Mouse (Mus musculus) kidney, adult 2 months (tissue): ENCODE results near the gene Efcab3. TPM values are rescaled to one million over a fixed set of nuclear protein-coding genes. Genes with fewer than 3 reads are reported as not detected.
"Not testable (repeated sequence)": the region's sequence is repeated elsewhere in the genome, so short reads cannot be mapped to it uniquely, and the experiment has no call there.

ENCODE experiments used
- DNase-seq: peaks from one replicate; pipeline ENCODE4 v3.0.0; 2021
- H3K27ac ChIP-seq: fragments of 200-500 bp; 2 replicates; pipeline ENCODE4 v1.5.1; 2012; ENCODE audit warnings: low read depth, low read length, control low read depth, inconsistent platforms; ENCODE audit not compliant: insufficient read depth
- H3K27me3 ChIP-seq: fragments of 200-500 bp; replicated peaks from 2 replicates; pipeline ENCODE4 v1.6.1; 2012; ENCODE audit warnings: mild to moderate bottlenecking, moderate library complexity, low read length, inconsistent platforms; ENCODE audit not compliant: control insufficient read depth, insufficient read depth
- H3K36me3 ChIP-seq: fragments of 200-500 bp; 2 replicates; pipeline ENCODE4 v1.6.1; 2012; ENCODE audit warnings: mild to moderate bottlenecking, moderate library complexity, low read length, inconsistent platforms; ENCODE audit not compliant: control insufficient read depth, insufficient read depth
- H3K4me1 ChIP-seq: fragments of 200-500 bp; 2 replicates; pipeline ENCODE4 v1.6.1; 2011; ENCODE audit warnings: low read length; ENCODE audit not compliant: control insufficient read depth, insufficient read depth
- H3K4me3 ChIP-seq: fragments of 200-500 bp; 2 replicates; pipeline ENCODE4 v1.5.1; 2011; ENCODE audit warnings: mild to moderate bottlenecking, low read depth, low read length, control low read depth; ENCODE audit not compliant: insufficient read depth
- CTCF ChIP-seq: fragments of 200-500 bp; conservative IDR thresholded peaks from 2 replicates; pipeline ENCODE4 v1.5.1; 2011; ENCODE audit warnings: low read depth, mild to moderate bottlenecking, control low read depth, low read length, moderate library complexity, mixed read lengths; ENCODE audit not compliant: insufficient read depth, insufficient read length
- POLR2A ChIP-seq: fragments of 200-500 bp; IDR thresholded peaks from one replicate; pipeline ENCODE4 v1.6.1; 2011; ENCODE audit warnings: low read depth, low read length, control low read depth
- WGBS: fragments of 180-500 bp; shearing (Covaris S2); methylation state at CpG from one replicate; pipeline ENCODE4 v1.1.7; 2018; 5-methylcytosine and 5-hydroxymethylcytosine counted together
- polyA plus RNA-seq: library from polyadenylated mRNA; depleted of rRNA; stranded (reverse); fragments of >200 nt; gene quantifications from 2 replicates; pipeline ENCODE4 v1.2.3, GENCODE M21; 2012

Efcab3 gene
- polyA plus RNA-seq, 1 experiment: not detected

- H3K27ac ChIP-seq: no peak overlapping the region
- TF ChIP-seq CTCF (no peak), POLR2A (no peak)
- no peaks in the 10 kb centered on the region for H3K4me1 ChIP-seq
- no peaks in the 10 kb centered on the region for H3K36me3 ChIP-seq
- H3K27me3 ChIP-seq: no peaks in the 10 kb centered on the region
- no peak overlapping the region for H3K4me3 ChIP-seq
- DNase-seq: no peak
- WGBS: 87% methylated on average over 7 of the region's 7 CpGs
Observed at GRCm38 (mm10) chr11:105117814-105118213, 54.4 kb downstream of the Efcab3 start.

DNA sequence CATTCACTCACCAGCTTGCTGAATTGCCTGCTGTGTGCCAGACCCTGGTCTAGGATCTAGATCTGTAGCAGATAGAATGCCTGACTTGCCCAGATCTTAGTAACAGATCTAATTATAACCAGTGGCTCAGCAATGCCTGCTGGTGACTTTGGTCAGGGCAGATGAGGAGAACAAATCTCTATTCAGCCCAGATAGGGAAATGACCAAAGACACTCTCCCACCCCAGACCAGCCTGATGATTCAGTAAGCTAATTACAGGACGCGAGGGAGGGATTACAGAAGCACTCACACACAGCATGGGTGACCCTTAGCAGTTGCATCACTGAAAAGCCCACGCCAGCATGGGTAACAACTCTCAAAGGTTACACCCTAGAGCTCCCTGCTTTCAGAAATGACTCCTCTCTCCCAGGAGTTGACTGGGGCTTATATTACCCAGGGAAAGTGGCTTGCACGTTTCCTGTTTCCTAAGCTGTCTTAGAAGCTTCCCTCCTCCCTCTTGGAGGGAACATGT, 57.2 kb downstream of the Efcab3 start:
- H3K27me3 ChIP-seq: no peaks in the 10 kb centered on the region
- DNase-seq: no peak
- H3K27ac ChIP-seq: no peak overlapping the region
- 34% methylated on average over 4 of the region's 4 CpGs for WGBS
- H3K36me3 ChIP-seq: no peaks in the 10 kb centered on the region
- no peak for TF ChIP-seq CTCF
- no peak for TF ChIP-seq POLR2A
- no peak overlapping the region for H3K4me3 ChIP-seq
- H3K4me1 ChIP-seq: no peaks in the 10 kb centered on the region; the same call in 1 of the 2 replicates

- not testable (repeated sequence) for H3K4me3 ChIP-seq, H3K36me3 ChIP-seq, H3K27ac ChIP-seq, H3K4me1 ChIP-seq, DNase-seq, H3K27me3 ChIP-seq
- 83% methylated on average over 5 of the region's 5 CpGs for WGBS
Observed at GRCm38 (mm10) chr11:105121792-105122191, 58.4 kb downstream of the Efcab3 start.

DNA sequence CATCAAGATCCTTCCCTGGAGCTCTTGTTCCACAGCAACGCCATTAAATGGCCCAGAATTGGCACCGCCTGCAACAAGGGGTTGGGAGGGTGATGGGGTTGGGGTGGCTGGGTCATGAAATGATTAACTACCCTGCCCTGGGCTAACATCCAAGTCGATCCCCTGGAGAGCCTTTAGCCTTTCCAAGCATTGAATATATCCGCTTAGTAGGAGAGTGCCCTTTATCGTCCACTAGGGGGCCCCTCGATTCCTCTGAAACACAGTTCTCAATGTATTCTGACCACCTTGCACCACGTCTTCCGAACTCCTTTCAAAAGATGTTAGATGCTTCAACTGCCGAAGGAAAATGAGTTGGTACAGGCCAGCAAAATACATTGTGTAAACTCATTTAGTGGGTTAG, 60.6 kb downstream of the Efcab3 start:
- Histone ChIP-seq H3K4me1 (peaks cover 4% of the 10 kb centered on the region; the same call in 1 of the 2 replicates), H3K27me3 (no peaks in the 10 kb centered on the region), H3K27ac (no peak overlapping the region), H3K4me3 (no peak overlapping the region), H3K36me3 (no peaks in the 10 kb centered on the region)
- peak; percentile 59 for TF ChIP-seq CTCF
- TF ChIP-seq POLR2A: no peak
- 1% methylated on average over 9 of the region's 9 CpGs for WGBS
- DNase-seq: peak; percentile 90

GRCm38 (mm10) chr11:105125735-105126519, 62.5 kb downstream of the Efcab3 start, which contains the start of gene Mettl2:
Mettl2 (plus strand) TSS chr11:105126425.
- 2% methylated on average over 38 of the region's 38 CpGs for whole genome bisulfite sequencing
- peak; percentile 34 for TF ChIP-seq POLR2A
- peak; percentile 72 for TF ChIP-seq CTCF
- H3K27ac ChIP-seq: peak within 1 kb of the TSS; percentile 52; the same call in 1 of the 2 replicates
- peaks cover 4% of the 10 kb centered on the region; the same call in 1 of the 2 replicates for H3K4me1 ChIP-seq
- H3K36me3 ChIP-seq: no peaks in the 10 kb centered on the region
- H3K4me3 ChIP-seq: peak within 1 kb of the TSS; percentile 91
- no peaks in the 10 kb centered on the region for H3K27me3 ChIP-seq
- DNase-seq: peak; percentile 88

- Histone ChIP-seq H3K27ac (no peak overlapping the region), H3K4me3 (peak overlapping the region; percentile 91), H3K36me3 (no peaks in the 10 kb centered on the region), H3K4me1 (peaks cover 4% of the 10 kb centered on the region; the same call in 1 of the 2 replicates), H3K27me3 (no peaks in the 10 kb centered on the region)
- no peak for DNase-seq
- no peak for TF ChIP-seq POLR2A
- no peak for TF ChIP-seq CTCF
- under 1% methylated on average over 49 of the region's 49 CpGs for WGBS
Observed at GRCm38 (mm10) chr11:105126520-105127029, 63.2 kb downstream of the Efcab3 start.

GRCm38 (mm10) chr11:105135692-105136091, 72.3 kb downstream of the Efcab3 start:
- no peaks in the 10 kb centered on the region for H3K27me3 ChIP-seq
- DNase-seq: no peak
- no peaks in the 10 kb centered on the region for H3K4me1 ChIP-seq
- TF ChIP-seq CTCF (no peak), POLR2A (no peak)
- no peak overlapping the region for H3K4me3 ChIP-seq
- H3K27ac ChIP-seq: no peak overlapping the region
- 95% methylated on average over 7 of the region's 7 CpGs for WGBS
- H3K36me3 ChIP-seq: peaks cover 2% of the 10 kb centered on the region; the same call in 1 of the 2 replicates

GRCm38 (mm10) chr11:105137255-105137654, 73.9 kb downstream of the Efcab3 start:
- not testable (repeated sequence) for H3K4me3 ChIP-seq, H3K27ac ChIP-seq, DNase-seq, H3K4me1 ChIP-seq, H3K27me3 ChIP-seq, H3K36me3 ChIP-seq
- 93% methylated on average over 2 of the region's 2 CpGs for WGBS

DNA sequence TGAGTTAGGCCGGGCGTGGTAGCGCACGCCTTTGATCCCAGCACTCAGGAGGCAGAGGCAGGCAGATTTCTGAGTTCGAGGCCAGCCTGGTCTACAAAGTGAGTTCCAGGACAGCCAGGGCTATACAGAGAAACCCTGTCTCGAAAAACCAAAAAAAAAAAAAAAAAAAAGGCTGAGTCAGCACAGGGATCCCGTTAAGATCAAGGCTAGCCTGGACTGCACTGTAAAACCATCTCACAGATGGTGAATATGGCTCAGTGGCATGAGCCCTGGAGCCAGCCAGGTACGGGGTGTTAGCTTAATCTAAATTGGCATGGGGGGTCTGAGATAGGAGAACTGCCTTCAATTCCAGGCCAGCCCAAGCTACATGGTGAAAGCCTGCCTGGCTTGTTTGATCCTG, 77.1 kb downstream of the Efcab3 start:
- not testable (repeated sequence) for DNase-seq, H3K4me3 ChIP-seq, H3K4me1 ChIP-seq, H3K27ac ChIP-seq, H3K27me3 ChIP-seq, H3K36me3 ChIP-seq
- 91% methylated on average over 8 of the region's 8 CpGs for WGBS
